Mouse (Mus musculus) urinary bladder, postnatal 14 days (tissue): ENCODE data around the gene Ankrd39.

Source experiments
- DNase-seq: peaks from one replicate; pipeline ENCODE4 v3.0.0; 2021; ENCODE audit warnings: low spot score

The Ankrd39 gene

DNA sequence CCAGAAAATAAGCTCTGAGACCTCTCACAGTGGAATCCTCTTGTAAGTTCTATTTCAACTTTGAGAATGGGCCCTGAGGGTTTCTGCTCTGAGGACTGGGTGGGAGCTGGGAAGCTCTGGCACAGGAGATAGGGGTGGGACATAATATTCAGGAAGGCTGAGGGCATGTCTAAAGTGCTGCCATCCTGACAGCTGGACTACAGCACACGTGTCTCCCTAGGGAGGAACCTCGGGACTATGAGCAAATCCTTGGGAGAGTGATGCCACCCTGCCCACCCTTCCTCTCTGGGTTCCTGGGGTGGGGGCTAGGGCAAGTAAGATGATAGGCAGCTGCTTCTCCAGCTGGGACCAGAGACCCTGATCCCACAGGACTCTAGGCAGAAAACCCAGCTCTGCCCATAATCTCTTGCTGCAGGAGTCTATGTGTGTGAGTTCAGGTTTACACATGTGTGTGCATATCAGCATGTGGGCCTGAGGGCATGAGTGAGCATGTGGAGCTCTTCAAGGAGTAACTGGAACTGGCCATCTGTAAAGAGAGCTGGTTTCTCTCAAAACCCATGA lies 25.0 kb upstream of the Ankrd39 start:
- no peak for DNase-seq

DNA sequence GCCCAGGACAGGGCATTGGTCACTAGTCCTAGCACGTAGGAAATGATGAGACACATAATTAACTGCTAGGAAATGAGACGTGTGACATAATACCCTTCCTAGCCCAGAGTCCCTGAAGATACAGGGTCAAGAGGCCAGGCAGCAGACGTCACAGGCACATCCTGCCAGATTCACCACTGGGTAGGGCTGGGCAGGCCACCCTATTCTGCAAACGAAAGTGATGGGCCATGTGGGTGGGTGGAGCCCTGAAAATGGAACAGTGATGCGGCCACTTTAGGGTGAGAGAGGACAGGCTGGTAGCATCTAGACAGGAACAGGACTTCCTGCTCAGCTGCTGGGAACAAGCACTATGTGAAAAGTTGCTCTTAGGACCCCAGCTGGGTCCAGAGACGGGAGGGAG lies 24.4 kb upstream of the Ankrd39 start:
- DNase-seq = no peak

DNA sequence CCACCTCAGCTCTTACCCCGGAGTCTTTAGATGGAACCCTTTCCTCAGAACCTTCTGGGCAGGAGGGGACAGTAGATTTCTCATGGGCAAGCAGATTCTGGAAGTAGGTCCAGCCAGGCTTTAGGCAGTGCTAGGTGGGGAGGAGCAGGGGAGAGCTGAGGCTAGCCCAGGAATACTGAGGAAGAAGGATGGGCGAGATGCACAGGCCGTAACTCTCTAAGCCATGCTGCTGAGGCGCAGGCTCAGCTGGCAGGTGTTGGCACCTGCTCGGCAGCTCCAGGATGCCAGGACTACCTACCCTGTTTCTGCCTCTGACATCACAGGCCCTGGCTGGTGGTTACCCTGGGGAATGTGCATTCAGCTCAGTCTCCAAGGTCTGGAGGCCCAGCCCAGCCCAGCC lies 23.1 kb upstream of the Ankrd39 start:
- DNase-seq = no peak

DNA sequence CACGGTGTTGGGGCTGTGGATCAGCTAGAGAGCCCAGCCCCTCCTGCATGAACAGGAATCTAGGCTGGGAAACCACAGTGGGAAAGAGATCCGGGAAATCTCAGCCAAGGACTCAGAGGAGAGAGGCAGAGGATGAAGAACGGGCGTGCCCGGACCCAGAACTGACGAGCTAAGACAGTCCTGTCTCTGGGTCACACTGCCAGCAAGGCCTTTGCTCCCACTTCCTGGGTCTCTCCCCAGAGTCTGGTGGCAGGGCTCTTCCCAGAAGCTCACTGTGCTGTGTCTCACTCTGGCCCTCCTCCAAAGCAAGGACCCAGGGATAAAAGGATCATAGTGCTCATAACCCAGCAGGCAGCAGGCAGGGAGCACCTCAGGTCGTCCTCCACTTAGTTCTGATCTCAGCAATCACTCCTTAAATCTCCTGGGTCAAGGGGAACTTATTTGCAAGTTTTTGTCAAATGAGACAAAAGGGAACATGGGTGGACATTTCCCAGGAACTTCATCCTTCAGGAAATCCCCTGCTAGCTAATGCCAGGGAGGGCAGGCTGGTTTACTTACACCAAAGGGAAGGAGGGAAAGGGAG lies 22.5 kb upstream of the Ankrd39 start:
- DNase-seq = no peak

DNA sequence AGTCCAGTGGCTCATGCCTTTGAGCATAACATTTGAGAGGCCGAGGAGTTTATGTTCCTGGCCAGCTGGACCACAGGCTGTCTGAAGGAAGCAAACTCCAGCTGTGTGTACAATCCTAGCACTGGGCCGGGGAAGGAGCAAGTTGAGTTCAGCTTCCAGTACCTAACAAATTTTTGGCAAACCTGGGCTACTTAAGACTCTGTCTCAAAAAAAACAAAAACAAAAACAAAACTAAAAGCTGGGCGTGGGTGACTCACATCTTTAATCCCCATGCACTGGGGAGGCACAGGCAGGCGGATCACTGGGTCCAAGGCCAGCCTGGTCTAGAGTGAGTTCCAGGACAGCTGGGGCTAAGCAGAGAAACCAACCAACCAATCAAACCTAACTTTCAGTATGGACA lies 21.5 kb upstream of the Ankrd39 start:
- DNase-seq = no peak

DNA sequence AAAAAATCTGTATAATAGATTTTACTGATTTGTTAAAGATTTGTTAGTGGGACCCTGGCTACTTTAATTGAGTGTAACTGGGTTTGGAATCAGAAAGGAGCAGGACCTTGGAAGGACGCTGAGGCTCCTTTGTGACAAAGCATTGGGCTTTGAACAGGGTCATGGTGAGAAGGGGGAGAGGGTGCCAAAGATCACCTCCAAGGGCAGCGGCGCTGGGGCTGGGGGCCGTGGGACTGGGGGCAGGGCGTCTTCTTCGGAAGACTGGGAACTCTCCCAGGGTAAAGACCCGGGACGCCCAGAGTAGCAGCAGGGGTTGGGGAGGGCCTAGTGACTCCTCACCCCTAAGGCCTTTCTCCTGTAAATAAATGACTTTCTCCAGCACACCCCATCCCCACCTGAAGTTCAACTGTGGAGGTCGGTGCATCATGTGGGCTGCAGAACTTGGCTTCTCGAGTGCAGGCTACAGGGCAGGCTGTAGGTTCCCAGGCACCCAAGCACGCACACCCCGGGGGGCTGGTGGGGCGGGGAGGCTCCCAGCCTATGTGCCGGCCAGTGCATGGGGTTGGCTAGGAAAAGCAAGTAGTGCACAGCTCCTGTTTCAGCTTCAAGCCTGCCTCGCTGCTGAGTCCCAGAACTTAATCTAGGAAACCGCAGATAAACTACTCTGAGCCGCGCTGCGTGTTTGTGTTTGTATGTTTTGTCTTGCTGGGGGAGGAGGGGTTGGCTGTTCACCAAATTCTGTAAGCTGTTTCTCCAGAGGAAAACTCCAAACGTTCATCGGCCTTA lies 20.8 kb upstream of the Ankrd39 start:
- DNase-seq = no peak

DNA sequence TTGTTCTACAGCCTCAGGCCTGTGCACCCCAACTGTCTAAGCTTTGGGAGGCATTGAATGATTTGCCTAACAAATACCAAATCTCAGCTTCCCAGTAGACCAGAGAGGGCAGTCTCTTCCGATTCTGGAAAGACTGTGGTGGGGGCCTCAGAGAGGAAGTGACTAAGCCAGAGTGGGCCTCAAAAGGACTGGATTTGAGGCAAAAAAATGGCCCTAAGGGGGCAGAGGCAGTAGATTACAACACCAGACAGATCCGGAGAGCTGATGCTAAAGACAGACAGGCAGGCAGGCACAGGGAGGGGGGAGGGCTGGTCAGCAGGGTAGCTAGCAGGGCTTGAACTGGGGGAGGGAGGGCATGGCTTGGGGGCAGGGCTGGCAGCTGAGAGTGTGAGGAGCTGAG lies 19.2 kb upstream of the Ankrd39 start:
- DNase-seq = no peak

DNA sequence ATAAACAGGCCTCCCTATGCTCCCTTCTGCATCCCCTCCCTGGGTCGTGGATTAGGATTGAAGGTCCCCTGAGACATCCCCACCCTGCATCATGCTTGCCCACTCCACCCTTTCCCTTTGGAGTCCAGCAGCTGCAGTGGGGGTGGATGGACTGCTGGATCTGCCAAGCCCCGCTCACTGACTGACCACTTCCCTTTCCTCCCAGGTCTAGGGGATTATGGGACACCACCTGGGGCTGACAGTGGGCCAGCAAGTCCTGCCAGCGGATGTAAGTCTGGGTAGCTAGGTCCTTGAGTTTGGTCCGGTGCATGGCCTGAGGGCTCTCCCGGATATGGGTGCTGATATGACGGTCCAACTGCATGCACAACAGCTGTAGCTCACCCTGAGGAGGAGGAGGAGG lies 16.9 kb upstream of the Ankrd39 start:
- DNase-seq = no peak

DNA sequence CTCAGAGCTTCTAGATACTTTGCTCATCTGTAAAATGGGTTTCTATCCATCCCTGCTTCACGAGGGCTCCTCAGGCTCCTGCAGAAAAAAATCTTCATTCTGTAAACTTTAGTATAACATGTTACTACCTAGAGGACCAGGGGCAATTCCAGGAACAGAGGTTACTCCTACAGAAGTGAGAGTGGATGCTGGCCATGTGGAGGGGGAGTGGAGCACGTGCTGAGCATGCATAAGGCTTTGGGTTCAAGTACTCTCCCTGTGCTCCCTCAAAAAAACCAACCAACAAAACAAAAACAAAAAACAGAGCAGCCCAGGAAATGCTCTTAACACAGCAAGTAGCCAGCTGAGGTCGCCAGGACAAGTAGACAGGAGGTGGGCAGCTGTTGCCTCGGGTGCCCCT lies 16.4 kb upstream of the Ankrd39 start:
- no peak for DNase-seq

DNA sequence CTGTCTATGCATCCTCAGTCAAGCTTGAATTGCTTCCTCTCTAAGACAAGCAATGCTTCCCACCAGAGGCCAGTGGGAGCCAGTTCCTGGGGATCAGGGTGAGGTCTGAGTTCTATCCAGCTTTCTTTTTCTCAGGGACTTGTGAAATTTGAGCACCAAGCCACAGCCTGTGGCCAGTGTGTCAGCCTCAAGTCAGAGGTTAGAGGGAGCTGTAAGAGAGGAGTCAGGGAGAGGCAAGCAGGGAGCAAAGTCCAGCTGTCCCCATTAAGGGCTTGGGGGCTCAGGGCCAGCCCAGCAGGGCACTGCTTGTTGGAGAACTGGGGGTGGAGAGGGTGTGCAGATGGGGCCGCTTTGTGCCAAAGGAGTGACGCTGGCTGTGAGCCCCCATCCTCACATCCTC lies 16.0 kb upstream of the Ankrd39 start:
- DNase-seq = no peak

DNA sequence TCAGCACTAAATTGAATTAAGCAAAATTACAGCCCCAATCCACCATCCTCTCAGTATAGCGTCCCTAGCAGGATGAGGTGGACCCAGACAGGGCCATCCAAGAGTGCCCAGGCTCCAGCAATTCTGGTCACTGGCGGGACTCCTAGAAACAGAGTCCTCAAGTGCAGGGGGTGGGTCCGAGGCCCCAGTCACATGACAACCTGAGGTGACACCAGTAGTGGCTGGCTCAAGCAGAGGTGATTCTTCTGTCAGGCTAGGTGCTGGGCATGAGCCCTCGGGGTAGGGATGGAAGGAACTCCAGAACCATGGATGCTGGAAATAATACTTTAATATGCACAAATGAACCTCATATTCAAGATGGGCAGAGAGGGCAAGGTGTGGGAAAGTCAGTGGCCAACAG lies 15.1 kb upstream of the Ankrd39 start:
- no peak for DNase-seq

DNA sequence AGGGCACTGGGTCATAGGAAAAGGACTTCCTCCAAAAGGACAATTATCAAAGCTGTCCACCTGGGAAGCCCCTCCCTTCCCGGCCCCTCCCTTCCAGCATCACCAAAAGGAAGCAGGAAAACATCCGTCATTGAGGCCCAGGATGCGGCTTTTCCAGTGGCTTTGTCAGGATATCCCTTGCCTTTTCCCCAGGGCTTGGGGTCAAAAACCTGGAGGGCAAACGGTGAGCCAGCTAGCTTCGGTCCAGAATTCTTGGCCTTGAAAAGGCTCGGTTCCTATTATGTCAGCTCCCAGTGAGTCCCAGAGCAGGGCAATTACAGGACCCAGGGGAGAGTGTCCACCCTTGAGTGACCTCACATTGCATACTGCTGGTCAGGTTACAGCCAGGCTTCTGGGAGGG lies 13.7 kb upstream of the Ankrd39 start:
- DNase-seq = no peak

DNA sequence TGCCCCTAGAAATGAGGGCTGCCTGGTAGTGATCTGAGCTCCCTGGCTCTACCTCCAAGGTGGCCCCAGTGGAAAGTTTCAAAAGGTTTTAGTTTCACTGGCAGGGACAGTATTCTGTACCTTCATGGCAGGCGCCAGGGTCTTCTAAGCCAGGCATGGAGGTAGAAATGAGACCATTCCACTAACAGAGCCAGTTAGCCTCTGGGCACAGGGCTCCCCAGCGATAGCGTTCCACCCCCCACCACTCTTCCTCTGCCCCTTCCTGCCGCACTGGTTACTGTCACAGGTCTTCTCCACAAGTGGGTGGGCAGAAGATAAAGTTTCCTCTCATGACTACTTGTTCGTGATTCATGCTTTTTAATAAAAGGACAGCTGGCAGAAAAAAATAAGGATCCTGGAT lies 12.6 kb upstream of the Ankrd39 start:
- no peak for DNase-seq

DNA sequence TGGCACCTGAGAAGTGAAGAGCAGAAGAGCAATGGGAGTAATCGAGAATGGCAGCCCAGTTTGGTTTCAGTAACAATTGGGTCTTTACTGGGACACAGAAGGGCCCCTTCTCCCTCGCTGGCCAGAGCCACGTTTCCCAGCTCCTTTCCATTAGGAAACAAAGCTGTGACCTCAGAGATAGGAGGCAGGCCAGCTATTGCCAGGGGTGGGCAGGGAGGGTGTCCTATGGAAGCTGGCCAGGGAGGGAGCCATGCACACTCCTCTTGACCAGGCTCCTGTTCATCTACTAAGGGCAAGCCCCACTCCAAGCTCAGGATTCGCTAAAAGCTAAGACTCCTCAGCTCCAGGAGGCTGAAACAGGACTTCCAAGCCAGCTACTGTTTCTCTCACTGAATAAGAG lies 12.0 kb upstream of the Ankrd39 start:
- no peak for DNase-seq

DNA sequence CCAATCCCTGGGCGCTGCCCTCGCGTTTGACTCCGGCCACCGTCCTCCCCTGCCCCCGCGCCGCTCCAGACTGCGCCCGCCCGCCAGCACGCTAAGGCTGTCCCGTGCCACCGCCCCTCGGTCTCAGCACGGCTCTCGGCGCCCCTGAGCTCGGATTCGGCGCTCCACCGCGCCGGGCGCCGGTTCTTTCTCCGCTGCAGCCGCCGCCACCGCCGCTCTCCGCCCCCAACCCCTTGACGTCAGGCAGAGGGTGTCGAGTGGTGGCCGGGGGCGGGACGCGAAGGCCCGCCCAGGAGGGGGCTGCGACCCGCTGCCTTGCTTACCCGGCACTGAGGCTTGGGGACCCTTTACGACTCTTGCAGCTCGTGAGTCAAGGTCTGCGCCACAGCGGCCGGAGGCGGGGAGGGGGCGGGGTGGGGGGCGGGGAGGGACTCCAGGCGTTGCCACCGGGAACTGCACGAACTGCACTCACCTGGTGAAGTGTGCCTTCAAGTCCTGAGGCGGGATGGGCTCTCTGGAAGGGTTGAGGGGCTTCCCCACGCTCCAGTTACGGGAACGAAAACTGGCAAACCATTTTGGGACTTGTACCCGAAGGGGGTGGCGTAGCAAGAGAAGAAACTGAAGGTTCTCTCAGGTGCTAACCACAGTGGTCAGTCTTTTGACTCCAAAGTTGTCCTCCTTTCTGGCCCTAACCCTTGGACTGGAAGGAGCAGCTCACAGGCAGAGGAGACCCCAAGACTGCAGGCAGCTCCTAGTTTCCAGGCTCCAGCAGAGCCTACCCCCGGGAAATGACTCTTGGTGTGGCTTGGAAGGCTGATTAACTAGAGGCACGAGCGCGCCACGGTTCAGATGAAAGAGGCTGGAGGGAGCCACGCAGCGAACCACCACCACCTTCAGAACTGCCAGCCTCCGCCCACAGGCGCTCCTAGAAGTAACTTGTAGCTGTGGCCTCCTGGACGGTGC lies 11.1 kb upstream of the Ankrd39 start, which contains the start of gene Sema4c:
TSS of gene Sema4c (minus strand) at position 319 of the 963 bp plus-strand sequence.
- peak; percentile 79 for DNase-seq

DNA sequence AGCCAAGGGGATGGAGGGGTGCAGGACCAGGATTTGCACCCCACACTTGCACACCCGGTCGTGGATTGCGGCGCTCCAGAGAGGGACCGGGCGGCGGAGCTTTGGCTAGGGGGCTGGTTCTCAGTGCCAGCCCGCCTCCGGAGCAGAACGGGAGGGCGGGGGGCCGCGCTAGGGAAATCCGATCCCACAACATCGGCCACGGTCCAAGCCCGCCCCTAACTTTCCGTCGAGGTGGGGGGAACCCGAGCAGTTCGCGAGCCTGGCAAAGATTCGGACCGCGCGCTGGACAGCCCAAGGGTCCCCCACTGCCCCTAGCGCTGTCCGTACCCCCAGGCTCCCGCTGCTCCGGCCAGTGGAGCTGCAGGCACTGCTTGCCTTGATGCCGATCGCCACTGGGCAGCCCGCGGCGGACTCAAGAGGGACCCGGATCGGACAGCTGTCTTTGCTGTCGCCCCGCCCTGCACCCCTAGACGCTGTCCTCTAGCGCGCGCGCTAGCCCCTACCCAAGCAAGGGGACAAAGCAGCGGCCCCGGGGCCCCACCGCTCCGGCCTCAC lies 10.3 kb upstream of the Ankrd39 start:
- DNase-seq = peak; percentile 91

DNA sequence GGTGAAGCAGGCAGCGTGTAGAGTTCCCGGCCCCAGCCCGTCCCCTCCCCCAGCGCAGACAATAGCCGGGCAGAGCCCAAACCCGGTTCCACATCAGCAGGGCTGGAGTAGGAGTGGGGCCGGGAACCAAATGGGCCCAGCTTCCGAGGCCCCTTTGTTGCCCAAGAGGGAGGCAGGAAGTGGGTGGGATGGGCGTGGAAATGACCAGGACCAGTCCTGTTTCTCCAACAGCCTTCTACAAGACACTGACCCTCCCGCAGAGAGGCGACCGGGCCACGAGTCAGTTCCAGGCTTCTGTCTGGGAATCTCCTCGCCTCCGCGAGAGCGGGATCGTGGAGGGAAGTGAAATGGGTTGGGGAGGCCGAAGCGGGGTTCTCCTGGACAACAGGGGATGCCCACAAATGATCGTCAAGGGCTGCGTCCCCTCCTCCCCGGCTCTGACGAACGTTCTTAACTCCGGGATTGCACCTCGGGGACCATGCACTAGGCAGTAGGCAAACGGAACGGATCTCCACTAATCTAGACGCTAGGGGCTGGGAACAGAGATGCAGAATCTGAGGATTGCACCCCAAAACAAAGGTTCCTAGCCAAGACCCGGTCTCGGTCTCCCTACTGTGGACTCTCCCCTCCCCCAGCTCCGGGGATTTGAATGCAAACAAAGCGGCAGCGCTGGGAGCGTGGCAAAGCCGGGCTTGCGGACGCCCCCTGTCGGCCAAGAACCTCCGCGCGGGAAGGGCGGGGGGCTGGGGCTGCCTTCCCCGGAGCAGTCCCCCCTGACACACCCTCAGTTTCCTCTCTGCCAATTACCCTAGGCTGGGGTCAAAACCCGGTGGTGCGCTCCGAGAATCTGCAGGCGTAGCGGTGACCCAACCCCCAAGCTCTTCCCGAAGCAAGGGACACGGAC lies 9.6 kb upstream of the Ankrd39 start:
- DNase-seq = peak; percentile 93

DNA sequence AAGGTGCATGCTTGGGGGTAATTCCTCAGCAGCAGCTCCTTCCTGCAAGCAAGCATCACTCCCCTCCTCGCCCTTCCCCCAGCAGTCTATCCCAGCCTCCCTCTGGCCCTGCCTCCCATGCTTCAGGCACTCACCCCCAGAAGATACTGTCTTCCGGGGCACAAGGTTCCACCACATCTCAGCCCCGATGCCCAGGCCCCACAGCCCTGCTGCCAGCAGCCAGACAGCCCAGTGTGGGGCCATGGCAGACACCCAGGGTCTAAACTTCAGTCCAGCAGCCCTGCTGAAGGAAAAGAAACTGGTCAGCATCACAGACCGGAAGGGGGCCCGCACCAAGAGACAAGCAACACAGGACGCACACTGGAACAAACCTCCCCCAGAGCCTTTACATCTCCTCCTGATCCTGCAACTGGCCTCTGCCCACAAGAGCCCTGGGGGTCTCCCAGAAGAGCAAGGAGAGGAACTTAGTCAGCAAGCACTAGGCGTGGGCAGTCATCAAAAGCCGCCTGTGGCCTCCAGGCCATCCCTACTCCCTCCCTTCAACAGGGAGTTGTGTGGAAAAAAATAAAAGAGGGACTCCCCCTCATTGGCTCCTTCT lies 8.7 kb upstream of the Ankrd39 start:
- DNase-seq = no peak

DNA sequence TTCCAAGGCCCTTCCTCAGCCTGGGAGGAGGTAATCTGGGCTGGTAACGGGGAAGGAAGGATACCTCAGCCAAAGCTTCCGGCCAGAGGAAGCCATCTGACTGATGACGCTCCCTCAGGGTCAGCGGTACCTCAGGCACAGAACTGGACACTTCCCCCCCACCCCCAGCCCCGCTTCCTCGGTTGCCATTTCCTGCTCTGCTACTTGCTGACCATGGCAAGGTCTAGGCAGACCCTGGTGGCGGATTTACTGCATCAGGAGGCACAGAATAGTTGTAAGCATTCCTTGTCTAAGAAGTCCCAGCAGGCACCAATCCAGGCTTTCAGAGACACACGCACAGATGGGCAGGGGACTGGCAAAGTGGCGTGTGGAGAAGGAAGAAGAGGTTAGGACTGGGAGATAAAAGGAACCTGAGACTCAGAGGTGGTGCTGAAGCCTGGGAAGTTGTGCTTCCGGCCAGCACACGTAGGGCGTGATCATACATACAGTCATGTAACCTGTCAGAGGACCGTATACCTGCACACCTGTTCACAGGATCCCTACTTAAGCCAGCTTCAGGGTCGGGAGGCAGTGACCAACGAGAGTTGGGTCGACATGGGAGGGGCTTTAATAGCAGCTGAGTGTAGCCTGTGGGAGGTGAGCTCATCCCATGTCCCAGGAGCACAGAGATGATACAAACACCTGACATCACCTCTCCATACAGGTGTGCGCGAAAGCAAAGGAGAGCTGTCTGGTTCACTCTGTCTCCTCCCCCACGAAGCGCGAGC lies 7.6 kb upstream of the Ankrd39 start:
- no peak for DNase-seq

DNA sequence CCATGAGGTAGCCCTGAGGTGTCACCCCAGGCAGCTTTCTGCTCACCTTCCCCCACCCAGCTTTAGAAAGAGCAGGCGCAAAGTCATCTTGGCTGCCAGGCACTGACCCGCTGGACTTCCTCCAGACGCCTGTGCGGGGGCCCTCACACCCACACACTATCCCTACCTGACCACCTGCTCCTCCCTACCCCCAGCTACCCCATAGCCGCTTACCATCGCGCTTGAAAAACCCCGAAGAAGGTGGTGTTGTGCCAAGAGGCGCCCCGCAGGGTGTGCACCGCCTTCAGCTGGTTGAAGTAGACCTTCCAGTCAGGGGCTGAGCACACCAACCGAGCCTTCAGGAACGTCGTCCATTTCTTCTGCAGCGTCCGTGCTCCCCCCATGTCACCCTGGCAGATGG lies 5.3 kb upstream of the Ankrd39 start:
- DNase-seq = no peak
